Mouse (Mus musculus): Measurements from ENCODE around the gene Trmt1l. TPM values are rescaled to one million over a fixed set of nuclear protein-coding genes. Genes with fewer than 3 reads are reported as not detected.

Trmt1l gene
- polyA plus RNA-seq, 1 experiment: 33.6 TPM

- TF ChIP-seq POLR2A (IDR thresholded peaks at IDR 0.05; ENCODE audit: borderline replicate concordance, extremely low read depth, insufficient read depth, insufficient read length, poor library complexity, severe bottlenecking) (no peak), CTCF (IDR thresholded peaks at IDR 0.05; ENCODE audit: borderline replicate concordance, extremely low read depth, insufficient read depth, insufficient read length) (no peak)
- no peak for DNase-seq (ENCODE audit: low read depth)
Measured at GRCm38 (mm10) chr1:151495635-151496285, 67.4 kb downstream of the Trmt1l start.

- TF ChIP-seq POLR2A (IDR thresholded peaks at IDR 0.05; ENCODE audit: borderline replicate concordance, extremely low read depth, insufficient read depth, insufficient read length, poor library complexity, severe bottlenecking): no peak
- TF ChIP-seq CTCF (IDR thresholded peaks at IDR 0.05; ENCODE audit: borderline replicate concordance, extremely low read depth, insufficient read depth, insufficient read length): peak; percentile 42; the same call in 1 of the 2 replicates
- no peak for DNase-seq (ENCODE audit: low read depth)
Measured at GRCm38 (mm10) chr1:151497028-151497427, 68.7 kb downstream of the Trmt1l start.

GRCm38 (mm10) chr1:151497942-151498341 lies 69.6 kb downstream of the Trmt1l start:
- TF ChIP-seq POLR2A (IDR thresholded peaks at IDR 0.05; ENCODE audit: borderline replicate concordance, extremely low read depth, insufficient read depth, insufficient read length, poor library complexity, severe bottlenecking): no peak
- no peak for TF ChIP-seq CTCF (IDR thresholded peaks at IDR 0.05; ENCODE audit: borderline replicate concordance, extremely low read depth, insufficient read depth, insufficient read length)
- peak; percentile 31 for DNase-seq (ENCODE audit: low read depth)

GRCm38 (mm10) chr1:151498381-151498780 lies 70.0 kb downstream of the Trmt1l start:
- TF ChIP-seq CTCF (IDR thresholded peaks at IDR 0.05; ENCODE audit: borderline replicate concordance, extremely low read depth, insufficient read depth, insufficient read length): no peak
- no peak for TF ChIP-seq POLR2A (IDR thresholded peaks at IDR 0.05; ENCODE audit: borderline replicate concordance, extremely low read depth, insufficient read depth, insufficient read length, poor library complexity, severe bottlenecking)
- no peak for DNase-seq (ENCODE audit: low read depth)

GRCm38 (mm10) chr1:151499815-151500501 lies 71.6 kb downstream of the Trmt1l start:
- peak; percentile 65 for DNase-seq (ENCODE audit: low read depth)
- TF ChIP-seq POLR2A (IDR thresholded peaks at IDR 0.05; ENCODE audit: borderline replicate concordance, extremely low read depth, insufficient read depth, insufficient read length, poor library complexity, severe bottlenecking) (no peak), CTCF (IDR thresholded peaks at IDR 0.05; ENCODE audit: borderline replicate concordance, extremely low read depth, insufficient read depth, insufficient read length) (no peak)

GRCm38 (mm10) chr1:151500531-151501361 lies 72.4 kb downstream of the Trmt1l start, which contains the start of gene Rnf2:
Rnf2 (minus strand) TSS chr1:151500955.
- peak; percentile 98 for DNase-seq (ENCODE audit: low read depth)
- 0 out of 2 replicates have a peak, but pooled peaks have one; percentile 3 for TF ChIP-seq CTCF (IDR thresholded peaks at IDR 0.05; ENCODE audit: borderline replicate concordance, extremely low read depth, insufficient read depth, insufficient read length)
- peak; percentile 78; the same call in 1 of the 2 replicates for TF ChIP-seq POLR2A (IDR thresholded peaks at IDR 0.05; ENCODE audit: borderline replicate concordance, extremely low read depth, insufficient read depth, insufficient read length, poor library complexity, severe bottlenecking)

Other genes with a start within 250 kb of the Trmt1l start
- 0.05 TPM in 1 of 2 replicates, not detected in the other for gene Gm47985, start 246.0 kb upstream of the Trmt1l start, polyA plus RNA-seq (2012; rRNA removed)
- gene Gm8947, start 236.2 kb upstream of the Trmt1l start, polyA plus RNA-seq (2012; rRNA removed): not detected in 2 replicates
- not detected in 2 replicates for gene Gm47995, start 230.1 kb upstream of the Trmt1l start, polyA plus RNA-seq (2012; rRNA removed)
- not detected in 2 replicates for gene 3110040M04Rik, start 224.4 kb upstream of the Trmt1l start, polyA plus RNA-seq (2012; rRNA removed)
- 0.08 TPM in 1 of 2 replicates, not detected in the other for gene Gm47996, start 218.4 kb upstream of the Trmt1l start, polyA plus RNA-seq (2012; rRNA removed)
- gene Ivns1abp, start 84.1 kb upstream of the Trmt1l start, polyA plus RNA-seq (2012; rRNA removed): 203 and 240 TPM in 2 replicates
- gene Swt1, start 87 bp upstream of the Trmt1l start, polyA plus RNA-seq (2012; rRNA removed): 12.0 and 15.0 TPM in 2 replicates
- 115 and 116 TPM in 2 replicates for gene Rnf2, start 72.4 kb downstream of the Trmt1l start, polyA plus RNA-seq (2012; rRNA removed)
- gene Fam129a, start 142.6 kb downstream of the Trmt1l start, polyA plus RNA-seq (2012; rRNA removed): 0.50 and 0.90 TPM in 2 replicates